Mouse (Mus musculus): ENCODE data around the gene Irf2bpl. TPM values are rescaled to one million over a fixed set of nuclear protein-coding genes. Genes with fewer than 3 reads are reported as not detected.

Irf2bpl gene
- total and polyA plus RNA-seq, 3 experiments = 6.9 to 8.0 TPM; not detected in 1

GRCm38 (mm10) chr12:86905203-86905602 lies 20.6 kb upstream of the Irf2bpl start:
- H3K9me3 ChIP-seq (replicated peaks; ENCODE audit: insufficient read depth, low read length) = no peaks in the 10 kb centered on the region
- H3K27ac ChIP-seq (ENCODE audit: control insufficient read depth, low read depth, low read length) = peak overlapping the region; percentile 55
- H3K27me3 ChIP-seq (ENCODE audit: control insufficient read depth in 1 of 2, insufficient read depth in 2 of 2, low read length in 2 of 2) = no peaks in the 10 kb centered on the region
- H3K4me1 ChIP-seq (ENCODE audit: control insufficient read depth in 1 of 2, insufficient read depth in 2 of 2, low read length in 2 of 2) = peaks cover 0 to 17% of the 10 kb centered on the region in 2 experiments; a peak in 3 of 4 replicates
- peaks cover 0 to 14% of the 10 kb centered on the region in 2 experiments; a peak in 2 of 4 replicates for H3K36me3 ChIP-seq (ENCODE audit: control insufficient read depth in 1 of 2, insufficient read depth in 2 of 2, low read length in 2 of 2)
- DNase-seq (ENCODE audit: low read depth, low spot score) = peak; percentile 71
- peak; percentile 68 to 89 (median 83) for TF ChIP-seq CTCF (IDR thresholded peaks at IDR 0.05 in 2 of 3, conservative IDR thresholded peaks at IDR 0.05 in 1 of 3; ENCODE audit: control insufficient read depth in 1 of 3, insufficient read depth in 1 of 3, low read depth in 2 of 3, low read length in 3 of 3, poor library complexity in 1 of 3, severe bottlenecking in 1 of 3)
- TF ChIP-seq ZC3H11A (IDR thresholded peaks at IDR 0.05; ENCODE audit: low read depth, low read length) = 0 out of 2 replicates have a peak, but pooled peaks have one; percentile 23
- no peak for TF ChIP-seq MYC (IDR thresholded peaks at IDR 0.05; ENCODE audit: low read depth, low read length)
- peak; percentile 69 for TF ChIP-seq SMC3 (IDR thresholded peaks at IDR 0.05; ENCODE audit: low read depth, low read length)
- TF ChIP-seq RAD21 (IDR thresholded peaks at IDR 0.05; ENCODE audit: low read depth, low read length) = peak; percentile 41
- TF ChIP-seq MAX (IDR thresholded peaks at IDR 0.05; ENCODE audit: low read length) = no peak
- peak overlapping the region; percentile 62 for H3K9ac ChIP-seq (ENCODE audit: control insufficient read depth, low read depth, low read length, poor library complexity, severe bottlenecking)
- peak overlapping the region; percentile 22 to 37 for H3K4me3 ChIP-seq (ENCODE audit: control insufficient read depth in 1 of 2, insufficient read depth in 1 of 2, low read depth in 2 of 2, low read length in 2 of 2)
- H3K79me2 ChIP-seq (ENCODE audit: control insufficient read depth, insufficient read depth, low read length, poor library complexity) = no peaks in the 10 kb centered on the region; the same call in 1 of the 2 replicates

GRCm38 (mm10) chr12:86903828-86904806 lies 19.5 kb upstream of the Irf2bpl start:
- Histone ChIP-seq H3K27ac (ENCODE audit: control insufficient read depth, low read depth, low read length) (no peak overlapping the region), H3K4me3 (ENCODE audit: control insufficient read depth in 1 of 2, insufficient read depth in 1 of 2, low read depth in 2 of 2, low read length in 2 of 2) (no peak overlapping the region), H3K4me1 (ENCODE audit: control insufficient read depth in 1 of 2, insufficient read depth in 2 of 2, low read length in 2 of 2) (peaks cover 9 to 28% of the 10 kb centered on the region in 2 experiments), H3K79me2 (ENCODE audit: control insufficient read depth, insufficient read depth, low read length, poor library complexity) (no peaks in the 10 kb centered on the region; the same call in 1 of the 2 replicates), H3K9me3 (replicated peaks; ENCODE audit: insufficient read depth, low read length) (no peaks in the 10 kb centered on the region), H3K27me3 (ENCODE audit: control insufficient read depth in 1 of 2, insufficient read depth in 2 of 2, low read length in 2 of 2) (no peaks in the 10 kb centered on the region), H3K9ac (ENCODE audit: control insufficient read depth, low read depth, low read length, poor library complexity, severe bottlenecking) (no peak overlapping the region), H3K36me3 (ENCODE audit: control insufficient read depth in 1 of 2, insufficient read depth in 2 of 2, low read length in 2 of 2) (peaks cover 0 to 25% of the 10 kb centered on the region in 2 experiments; a peak in 2 of 4 replicates)
- TF ChIP-seq ZMIZ1 (IDR thresholded peaks at IDR 0.05; ENCODE audit: low read depth, low read length) (no peak), MAX (IDR thresholded peaks at IDR 0.05; ENCODE audit: low read length) (no peak), KAT2A (conservative IDR thresholded peaks at IDR 0.05; ENCODE audit: low read depth, low read length) (no peak), ZNF384 (IDR thresholded peaks at IDR 0.05; ENCODE audit: low read depth, low read length) (no peak), RAD21 (IDR thresholded peaks at IDR 0.05; ENCODE audit: low read depth, low read length) (no peak), CHD2 (IDR thresholded peaks at IDR 0.05; ENCODE audit: low read length) (no peak), UBTF (IDR thresholded peaks at IDR 0.05; ENCODE audit: borderline replicate concordance, insufficient read depth, low read depth, low read length) (no peak), TAL1 (IDR thresholded peaks at IDR 0.05; ENCODE audit: low read length) (no peak), RCOR1 (IDR thresholded peaks at IDR 0.05; ENCODE audit: low read depth, low read length) (no peak), SIN3A (IDR thresholded peaks at IDR 0.05; ENCODE audit: low read length) (no peak), GABPA (IDR thresholded peaks at IDR 0.05; ENCODE audit: low read depth, low read length) (no peak), E2F4 (IDR thresholded peaks at IDR 0.05; ENCODE audit: borderline replicate concordance, low read depth, low read length) (no peak), MXI1 (IDR thresholded peaks at IDR 0.05; ENCODE audit: low read depth, low read length) (no peak), ZKSCAN1 (IDR thresholded peaks at IDR 0.05; ENCODE audit: low read depth, low read length) (no peak)
- no peak for DNase-seq (ENCODE audit: low read depth, low spot score)

Measured in MEL (cell line).